Mouse (Mus musculus) c-Kit-positive CD71-positive TER-119-negative erythroid progenitor cells, embryonic 14.5 days (primary cell): ENCODE measurements at regions not wholly inside any gene's neighbourhood (a gene's known extent, or its start where the extent isn't known, plus 50 kb on each side); places are given as distances from the start of the nearest gene placed in this dataset.

Experiments used
- DNase-seq: peaks from one replicate; pipeline ENCODE4 v3.0.0-alpha.2; 2013; ENCODE audit warnings: low read depth

DNA sequence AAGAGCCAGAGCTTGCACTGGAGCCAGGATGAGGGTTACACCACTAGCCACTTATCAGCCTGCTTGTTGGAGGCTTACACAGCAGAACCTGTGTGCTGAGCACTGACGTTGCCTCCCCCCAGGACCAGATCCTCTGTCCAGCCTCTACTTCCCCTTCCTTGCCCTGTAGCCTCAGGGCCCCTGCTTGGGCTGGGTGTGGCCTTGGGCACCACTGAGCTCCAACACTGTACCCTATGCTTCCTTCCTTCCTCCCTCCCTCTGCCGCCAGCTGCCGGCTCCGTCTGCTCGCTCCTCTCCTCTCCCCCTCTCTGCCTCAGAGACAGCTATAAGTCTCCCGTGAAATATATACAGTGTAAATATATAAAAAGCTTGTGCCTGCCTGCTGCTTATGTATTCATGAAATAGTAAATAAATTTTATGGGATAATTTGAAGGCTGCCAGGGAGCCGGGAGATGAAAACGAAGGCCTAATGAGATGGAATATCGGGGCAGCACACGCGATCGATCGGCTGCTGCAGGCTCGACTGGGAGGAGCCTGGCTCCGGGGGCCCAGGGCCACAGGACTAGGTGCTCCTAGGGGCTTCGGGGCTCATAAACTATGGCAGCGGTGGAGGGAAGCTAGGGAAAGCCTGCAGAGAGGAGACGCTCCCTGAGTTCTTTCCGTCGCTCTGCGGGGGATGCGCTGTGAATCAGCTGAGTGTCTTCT is 135.6 kb downstream of the Rbm19 start:
- no peak for DNase-seq

DNA sequence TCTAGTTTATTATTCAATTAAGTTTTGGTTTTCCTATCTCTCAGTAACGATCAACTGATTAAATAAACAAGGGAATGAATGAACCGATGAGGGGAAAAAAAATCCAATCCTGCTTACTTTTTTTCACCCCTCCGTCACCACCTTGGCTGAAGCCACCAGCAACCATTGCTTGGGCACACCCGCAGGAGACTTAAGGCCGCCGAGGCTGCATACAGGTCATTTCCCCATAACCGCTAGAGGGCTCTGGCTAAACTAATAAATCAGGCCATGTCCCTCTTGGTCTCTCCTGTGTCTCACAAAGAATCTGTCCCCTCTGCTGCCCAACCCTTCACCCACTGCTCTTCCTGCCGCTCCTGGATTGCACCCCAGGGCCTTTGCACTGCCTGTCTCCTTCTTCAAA is 136.3 kb downstream of the Rbm19 start:
- peak; percentile 5 for DNase-seq

DNA sequence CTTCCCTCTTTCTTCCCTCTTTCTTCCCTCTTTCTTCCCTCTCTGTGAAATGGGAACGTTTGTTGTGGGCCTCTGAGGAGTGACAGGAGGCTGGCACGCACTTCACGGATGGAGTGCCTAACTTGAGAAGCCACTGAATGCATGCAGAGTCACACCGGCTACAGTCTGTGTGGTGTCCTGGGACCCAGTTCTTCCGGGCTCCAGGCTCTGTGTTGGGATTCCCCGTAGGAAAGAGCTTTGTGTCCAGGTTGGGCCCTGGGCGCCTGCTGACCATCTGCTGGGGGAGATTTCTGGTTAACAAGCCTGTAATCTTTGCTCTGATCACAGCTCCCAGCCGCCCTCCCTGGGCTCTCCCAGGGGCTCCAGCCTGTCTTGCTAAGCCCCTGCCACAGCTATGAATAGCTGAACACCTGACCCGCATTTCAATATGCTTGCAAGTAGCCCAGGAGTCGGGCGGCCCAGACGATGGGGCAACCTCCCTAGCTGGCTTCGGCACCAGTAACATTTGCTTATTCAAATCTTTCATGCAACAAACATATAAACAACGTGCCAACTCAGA is 146.5 kb downstream of the Rbm19 start:
- no peak for DNase-seq

DNA sequence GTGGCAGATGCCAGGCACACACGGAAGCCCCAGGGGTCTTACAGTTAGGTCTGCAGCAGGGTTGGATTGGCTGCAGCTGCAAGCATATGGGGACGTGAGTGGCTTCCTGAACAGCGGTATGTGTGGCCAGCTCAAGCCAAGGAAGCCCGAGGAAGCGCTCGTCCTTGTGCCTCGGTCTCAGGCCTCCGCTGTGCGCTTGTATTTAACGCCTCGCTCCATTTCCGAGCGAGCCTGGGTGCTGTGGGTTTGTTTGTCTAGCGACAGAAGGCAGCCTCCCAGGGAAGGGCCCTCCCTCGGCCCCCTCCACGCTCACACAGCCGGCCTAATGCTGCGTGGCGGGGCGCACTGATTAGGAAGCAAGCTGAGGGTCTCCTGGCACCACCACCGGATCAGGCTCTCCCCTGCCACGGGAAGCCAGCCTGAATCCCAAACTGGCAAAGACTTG is 153.2 kb downstream of the Rbm19 start:
- no peak for DNase-seq

DNA sequence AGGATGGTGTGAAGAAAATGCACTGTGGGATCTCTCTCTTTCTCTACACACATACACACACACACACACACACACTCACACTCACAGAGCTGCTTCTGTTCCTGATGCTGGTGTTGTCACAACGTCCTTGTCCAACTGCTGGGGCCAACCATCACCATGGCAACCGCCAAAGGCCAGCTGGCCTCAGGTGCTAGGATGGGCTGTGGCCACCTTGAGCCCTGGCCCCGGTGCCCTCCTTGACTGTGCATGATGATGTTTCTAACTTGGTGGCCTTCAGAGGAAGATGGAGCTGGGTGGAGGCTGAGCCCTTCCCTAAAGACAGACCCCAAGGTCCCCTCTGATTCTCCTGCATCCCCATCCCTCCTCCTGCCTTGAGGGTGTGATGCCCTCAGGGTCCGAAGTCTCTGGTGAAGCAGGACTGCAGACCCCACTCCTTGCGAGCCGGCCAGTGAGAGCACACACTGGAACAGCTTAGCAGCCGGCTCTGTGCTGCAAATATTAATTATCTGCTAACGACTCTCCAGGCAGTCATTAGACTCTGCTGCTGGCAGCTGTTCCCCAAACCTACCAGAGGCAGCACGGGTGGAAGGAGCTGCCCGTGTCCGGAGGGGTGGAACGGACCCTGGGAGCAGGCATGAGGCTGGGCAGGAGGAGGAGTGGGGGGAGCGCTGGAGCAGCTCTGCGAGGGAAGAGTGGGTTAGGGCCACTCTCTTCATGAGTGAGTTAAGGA is 154.8 kb downstream of the Rbm19 start:
- no peak for DNase-seq

DNA sequence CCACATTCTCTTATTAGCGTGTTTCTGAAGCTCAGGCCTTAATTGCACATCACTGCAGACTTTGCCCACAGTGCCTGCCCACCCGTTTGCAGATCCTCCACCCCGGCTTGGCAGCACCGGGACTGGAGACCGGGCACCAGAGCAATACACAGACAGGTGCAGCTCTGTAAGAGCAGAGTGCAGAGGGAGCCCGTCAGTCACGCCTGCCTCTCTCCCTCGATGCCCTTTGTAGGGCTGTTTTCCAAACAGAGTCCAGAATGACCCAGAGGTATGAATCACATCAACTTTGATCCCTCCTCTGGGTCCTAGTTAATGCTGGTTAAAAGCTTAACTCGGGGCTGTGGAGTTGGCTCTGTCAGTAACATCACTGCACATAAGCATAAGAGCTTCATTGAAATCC is 155.3 kb upstream of the Lhx5 start:
- no peak for DNase-seq

DNA sequence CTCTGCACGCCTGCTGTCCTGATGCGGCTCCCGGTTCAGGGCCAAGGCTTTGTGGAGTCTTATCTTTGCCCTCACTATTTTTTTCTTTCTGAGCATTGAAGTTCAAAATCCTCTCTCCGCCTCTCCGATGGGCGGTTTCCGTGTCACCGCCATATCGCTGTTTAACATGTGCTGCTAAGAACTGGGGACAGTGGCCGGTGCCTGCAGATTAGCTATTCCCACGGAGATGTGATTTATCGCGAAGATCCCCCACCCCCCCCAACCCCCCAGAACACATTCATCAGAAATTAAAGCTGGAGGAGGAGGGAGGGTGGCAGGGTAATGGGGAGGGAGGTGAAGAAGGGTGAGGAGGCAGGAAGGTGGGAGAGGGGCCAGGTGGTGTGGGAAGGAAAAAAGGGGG is 151.2 kb upstream of the Lhx5 start:
- DNase-seq = no peak

DNA sequence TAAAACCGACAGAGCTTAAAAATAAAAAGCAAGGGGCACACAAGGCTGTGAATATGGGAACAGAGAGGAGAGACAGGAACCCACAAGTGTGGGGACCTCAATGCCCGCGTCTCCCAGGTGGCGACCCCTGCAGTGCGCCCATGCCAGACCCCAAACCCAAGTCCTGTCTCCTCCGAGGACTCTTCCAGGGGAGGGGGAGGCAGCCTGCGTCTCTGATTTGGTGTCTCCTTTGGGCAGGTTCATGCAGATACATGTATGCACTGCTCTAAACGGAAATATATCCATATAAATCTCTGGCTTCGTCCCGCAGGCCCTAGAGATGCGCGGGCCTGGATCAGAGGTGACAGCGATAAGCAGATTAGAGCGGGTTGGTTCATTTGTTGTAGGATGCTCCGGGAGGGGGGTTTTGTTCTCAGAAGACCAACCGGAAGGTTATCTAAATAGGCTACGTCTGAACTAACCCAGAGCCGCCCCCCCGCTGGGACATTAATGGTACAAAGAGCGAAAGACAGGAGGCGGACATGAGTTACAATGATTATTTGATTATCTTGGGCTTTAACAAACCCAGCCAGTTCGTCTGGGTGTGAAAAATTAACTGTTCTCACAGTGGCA is 150.4 kb upstream of the Lhx5 start:
- no peak for DNase-seq

DNA sequence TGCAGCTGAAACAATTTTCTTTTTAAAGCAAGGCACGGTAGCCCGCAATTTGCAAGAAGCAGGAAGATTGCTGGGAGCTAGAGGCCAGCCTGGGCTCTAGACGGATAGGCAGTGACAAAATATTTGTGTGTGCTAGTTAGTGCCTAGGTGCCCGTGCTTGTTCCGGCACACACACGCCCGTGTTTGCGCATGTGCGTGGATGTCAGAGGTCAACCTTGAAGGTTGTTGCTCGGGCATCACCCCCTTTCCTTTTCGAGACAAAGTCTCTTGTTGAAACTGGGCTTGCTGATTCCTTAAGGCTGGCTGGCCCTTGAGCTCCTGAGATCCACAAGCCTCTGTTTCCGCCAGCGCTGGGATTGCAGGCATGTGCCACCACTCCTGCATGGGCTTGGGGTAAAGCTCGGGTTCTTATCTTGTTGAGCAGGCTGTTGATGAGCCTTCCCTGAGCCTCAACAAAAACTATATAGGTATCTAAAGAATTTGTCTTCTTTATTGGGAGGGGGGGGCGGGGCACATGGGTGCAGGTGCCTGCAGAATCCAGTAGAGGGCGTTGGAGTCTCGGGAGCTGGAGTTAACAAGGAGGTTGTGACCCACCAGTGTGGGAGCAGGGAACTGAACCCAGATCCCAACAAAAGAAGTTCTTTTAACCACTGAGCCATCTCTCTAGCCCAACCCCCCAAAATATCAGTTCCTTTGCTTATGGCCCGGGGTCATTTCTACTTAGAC is 149.5 kb upstream of the Lhx5 start:
- no peak for DNase-seq

DNA sequence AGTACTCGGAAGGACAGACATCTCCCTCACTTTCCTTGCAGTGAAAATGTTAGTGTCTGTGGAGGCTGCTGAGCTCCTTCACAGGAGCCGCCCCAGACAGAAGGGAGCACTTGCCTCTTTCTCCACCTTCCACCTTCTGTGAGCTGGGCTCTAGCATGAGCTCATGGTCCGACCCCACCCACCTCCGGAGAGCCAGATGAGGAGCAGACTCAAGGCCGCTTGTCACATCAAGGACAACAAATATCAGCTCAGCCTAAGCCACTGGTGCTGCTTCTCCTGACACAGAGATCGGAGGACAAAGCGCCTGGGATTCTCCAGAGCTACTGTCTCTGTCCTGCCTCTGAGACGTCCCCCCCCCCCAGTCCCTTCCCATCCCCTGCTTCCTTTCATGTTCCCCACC is 146.9 kb upstream of the Lhx5 start:
- DNase-seq = no peak

DNA sequence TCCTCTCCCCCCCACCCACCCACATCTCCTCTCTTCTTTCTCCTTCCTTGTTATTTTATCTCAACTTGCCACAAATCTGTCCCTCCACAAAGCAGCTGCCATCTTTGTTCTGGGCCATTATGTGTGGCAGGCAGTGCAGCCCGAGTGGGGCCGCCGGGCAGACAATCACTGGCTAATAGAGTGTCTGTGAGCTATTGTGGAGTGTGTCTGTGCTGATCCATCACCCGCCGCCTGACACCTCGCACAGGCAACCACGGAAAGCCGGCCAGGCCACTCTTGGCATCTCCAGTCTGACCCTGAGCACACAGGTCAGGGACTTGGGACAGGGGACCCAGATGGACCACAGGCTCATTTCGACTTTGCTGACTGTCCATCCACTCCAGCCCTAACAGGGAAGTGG is 146.5 kb upstream of the Lhx5 start:
- no peak for DNase-seq

DNA sequence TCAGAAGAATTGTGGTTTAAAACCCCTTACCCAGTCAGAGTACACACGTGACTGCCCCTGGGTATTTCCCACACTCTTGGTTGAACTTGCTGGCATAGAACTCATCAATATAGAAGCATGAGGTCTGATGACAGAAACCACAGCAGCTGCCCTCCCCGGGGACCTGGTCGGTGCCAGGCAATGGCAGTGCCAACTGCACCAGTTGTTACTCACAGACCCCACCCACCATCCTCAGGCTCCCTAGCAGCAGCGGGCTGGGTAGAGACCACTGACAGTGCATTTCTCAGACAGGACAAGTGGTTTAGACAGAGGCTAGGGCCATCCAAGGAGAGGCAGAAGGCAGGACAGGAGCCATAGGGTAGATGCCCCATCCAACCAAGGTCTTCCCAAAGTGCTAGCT is 144.7 kb upstream of the Lhx5 start:
- no peak for DNase-seq

DNA sequence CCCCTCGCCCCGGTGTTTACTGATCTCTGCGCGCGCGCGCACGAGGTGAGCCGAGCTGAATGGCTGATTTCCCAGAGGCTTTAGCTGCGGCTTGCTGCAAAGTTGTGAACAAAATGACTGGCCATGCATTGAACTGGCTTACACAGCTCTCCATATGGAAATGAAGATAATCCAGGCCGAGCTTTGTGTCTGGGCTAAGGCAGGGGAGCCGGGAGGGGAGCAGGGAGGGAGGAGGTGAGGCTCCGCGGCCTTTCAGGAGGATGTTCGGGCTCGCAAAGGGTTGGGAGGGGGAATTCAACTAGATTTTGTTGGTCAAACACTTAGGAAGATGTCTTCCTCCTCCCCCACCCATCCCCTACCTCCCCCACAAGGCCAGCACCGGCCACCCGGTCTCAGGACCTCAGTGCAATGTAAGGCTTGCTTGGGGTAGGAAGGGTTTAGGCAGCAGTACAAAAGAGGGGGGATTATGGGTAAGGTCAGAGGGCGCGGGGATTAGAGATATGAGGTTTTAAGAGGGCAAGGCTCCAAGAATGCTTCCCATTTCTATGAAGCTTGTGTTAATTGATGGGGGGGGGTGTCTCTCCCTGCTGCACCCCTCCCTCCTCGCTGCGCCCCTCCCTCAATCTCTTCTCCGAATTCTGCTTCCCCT is 143.3 kb upstream of the Lhx5 start:
- DNase-seq = no peak

DNA sequence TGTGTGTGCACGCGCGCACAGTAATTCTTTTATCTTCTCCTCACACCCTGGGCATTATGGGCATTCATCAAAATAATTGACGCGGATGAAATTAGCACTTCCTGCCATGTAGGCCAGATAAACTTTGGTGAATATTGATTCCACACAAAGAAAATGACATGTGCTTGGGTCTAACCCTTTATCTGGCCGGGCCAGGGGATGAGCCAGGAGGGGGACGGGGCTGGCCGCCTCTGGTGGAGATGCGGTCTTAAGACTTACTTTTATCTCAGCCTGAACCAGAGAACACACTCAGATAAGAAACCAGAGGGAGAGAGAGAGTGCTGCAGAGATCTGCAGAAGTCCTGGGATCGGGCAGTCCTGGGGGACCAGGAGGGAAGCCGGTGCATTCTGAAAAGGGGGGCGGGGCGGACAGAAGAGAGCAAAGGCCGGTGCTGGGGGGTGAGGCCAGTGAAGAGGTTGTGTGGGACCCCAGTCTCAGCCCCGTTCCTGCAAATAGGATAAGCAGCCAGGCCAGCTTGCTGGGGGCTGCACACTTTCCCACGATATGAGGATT is 136.9 kb upstream of the Lhx5 start:
- DNase-seq = no peak

DNA sequence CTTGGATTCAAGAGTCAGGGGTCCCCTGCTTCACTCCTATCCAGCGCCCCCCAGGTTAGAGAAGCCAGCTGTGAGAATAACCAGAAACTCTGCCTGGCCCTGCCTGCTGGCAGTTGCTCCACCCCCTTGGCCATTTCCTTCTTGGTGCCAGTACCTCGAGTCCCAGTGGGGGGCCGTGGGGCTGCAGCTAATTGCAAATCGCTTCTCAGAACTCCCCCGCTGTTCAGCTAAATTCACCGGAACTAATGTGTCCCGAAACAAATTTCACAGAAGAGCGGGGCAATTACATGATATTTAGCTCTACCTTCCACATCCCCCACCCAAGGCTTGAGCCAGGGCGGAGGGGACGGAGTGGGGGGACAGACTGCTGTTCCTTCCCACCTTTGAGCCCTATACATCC is 134.3 kb upstream of the Lhx5 start:
- no peak for DNase-seq

DNA sequence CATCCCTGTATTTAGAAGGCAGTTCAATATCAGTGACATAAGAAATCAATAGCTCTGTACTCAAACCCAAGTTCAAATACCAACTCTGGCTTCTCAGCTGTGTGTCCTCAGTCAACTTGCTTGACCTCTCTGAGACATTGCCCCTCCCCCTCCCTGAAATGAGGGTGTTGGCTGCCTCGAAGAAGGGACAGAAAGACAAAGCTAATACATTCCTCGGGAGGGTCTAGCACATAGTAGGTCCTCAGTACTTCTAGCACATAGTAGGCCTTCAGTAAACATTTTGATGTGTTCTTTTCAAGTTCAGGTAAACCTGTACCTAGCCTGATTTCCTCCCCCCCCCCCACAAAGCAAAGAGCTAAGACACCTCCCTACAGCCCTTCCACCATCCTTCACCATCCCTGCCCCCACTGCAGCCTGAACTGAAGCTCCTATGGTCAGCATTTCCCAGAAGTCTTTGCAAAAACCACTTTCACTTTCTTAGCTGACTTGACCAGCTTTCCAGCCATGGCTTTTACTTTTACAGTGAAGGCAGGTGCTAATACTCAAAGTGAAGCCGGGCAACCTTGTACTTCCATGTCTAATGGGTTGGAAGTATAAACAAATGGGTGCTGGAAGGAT is 133.7 kb upstream of the Lhx5 start:
- DNase-seq = no peak

DNA sequence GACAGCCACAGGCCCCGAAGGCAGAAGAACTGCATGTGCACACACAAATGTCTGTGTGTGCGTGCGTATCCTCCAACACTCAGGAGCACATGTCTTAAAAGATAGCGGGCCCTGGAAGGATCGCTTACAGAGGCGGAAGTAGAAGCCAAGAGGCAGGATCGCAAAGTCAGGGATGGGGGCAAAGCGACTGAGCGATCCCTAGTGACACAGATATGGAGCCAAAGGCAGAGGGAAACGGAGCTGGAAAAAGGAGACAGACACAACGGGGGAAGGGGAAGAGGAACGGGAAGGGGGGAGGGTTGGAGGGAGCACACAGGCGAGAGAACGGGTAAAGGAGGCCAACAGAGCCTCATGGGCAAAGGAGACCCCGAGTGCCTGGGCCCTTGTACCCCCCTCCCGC is 129.8 kb upstream of the Lhx5 start:
- DNase-seq = no peak

DNA sequence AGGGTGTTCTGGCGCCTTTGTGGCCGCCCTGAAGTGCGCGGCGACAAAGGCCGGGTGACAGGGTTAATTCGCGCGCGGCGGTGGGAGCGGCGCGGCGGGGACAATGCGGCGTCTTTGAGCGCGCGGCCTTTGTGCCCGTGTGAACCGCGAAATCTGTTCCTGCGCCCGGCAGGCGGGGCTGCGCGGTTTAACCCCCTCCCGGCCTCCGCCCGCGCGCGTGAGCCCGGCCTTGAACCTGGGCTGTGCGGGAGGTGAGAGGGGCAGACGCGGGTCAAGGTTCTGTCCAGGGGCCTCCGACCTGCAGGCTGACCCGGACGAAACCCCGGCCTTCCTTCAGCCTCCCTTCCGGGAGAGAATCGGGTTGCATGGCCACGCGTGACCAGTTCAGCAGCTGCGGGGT is 129.2 kb upstream of the Lhx5 start:
- no peak for DNase-seq

DNA sequence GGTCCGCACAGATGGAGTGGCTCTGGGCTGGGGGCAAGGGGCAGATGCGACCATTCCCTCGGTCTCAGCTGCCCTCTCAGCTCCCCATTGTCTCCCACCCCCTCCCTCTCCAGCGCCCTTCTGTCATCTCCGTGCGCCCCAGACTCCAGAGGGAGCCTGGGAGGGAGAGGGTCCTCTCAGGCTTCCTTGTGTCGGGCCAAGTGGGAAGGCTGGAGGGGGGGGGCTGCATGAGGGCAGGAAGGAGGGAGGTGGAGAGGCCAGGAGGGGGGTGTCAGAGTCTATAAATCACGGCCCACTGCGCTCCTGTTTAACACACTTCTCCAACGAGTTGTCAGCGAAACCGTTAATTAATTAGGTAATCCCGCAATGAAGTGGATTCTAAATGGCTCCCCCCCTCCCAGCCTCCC is 127.2 kb upstream of the Lhx5 start:
- no peak for DNase-seq

DNA sequence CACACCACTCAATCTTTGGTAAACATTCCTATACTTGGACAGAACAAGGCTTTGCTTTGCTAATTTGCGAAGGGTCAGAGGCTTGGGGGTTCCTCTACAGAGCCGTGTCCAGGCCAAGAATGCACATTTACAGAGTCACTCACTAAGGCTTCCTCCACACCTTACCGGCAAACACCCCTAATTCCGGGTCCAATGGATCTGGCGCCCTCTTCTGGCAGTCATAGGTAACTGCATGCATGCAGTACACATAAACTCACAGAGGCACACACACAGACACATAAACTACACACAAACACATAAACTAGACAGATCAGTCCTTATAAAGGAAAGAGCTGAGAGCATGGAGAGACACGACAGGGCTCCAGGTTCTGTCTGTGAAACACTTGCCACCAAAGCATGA is 119.2 kb upstream of the Lhx5 start:
- DNase-seq = no peak

DNA sequence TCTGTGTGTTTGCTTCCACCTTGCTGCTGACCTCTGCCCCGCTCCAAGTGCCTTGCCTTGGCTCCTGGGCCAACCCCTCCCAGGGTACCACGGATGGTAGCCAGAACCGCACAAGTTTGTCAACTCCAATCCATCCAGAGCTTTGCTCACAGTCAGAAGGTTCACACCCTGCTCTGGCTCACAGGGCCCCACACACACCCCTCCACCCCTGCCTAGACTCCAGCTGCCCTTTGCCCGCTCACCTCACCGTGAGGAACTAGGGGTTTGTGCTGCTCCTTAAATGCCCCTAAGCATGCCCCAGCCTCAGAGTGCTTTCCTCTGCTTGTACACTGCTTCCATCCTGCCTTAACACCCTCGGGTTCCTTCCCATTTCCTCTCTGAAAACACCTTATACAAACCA is 117.5 kb upstream of the Lhx5 start:
- DNase-seq = no peak
